Mouse (Mus musculus) ES-E14 (cell line): ENCODE results near the gene Mbtd1.

Source experiments
- HCFC1 ChIP-seq: IDR thresholded peaks from 2 replicates; pipeline ENCODE4 v1.6.1; 2012; ENCODE audit warnings: low read length, inconsistent platforms, borderline replicate concordance; ENCODE audit not compliant: insufficient read depth
- MAFK ChIP-seq: IDR thresholded peaks from 2 replicates; pipeline ENCODE4 v1.6.1; 2014; ENCODE audit warnings: mild to moderate bottlenecking, low read depth, low read length, inconsistent platforms; ENCODE audit not compliant: insufficient read depth
- ZC3H11A ChIP-seq: IDR thresholded peaks from 2 replicates; pipeline ENCODE4 v1.6.1; 2012; ENCODE audit warnings: low read depth, mild to moderate bottlenecking, inconsistent platforms, low read length, borderline replicate concordance
- ZNF384 ChIP-seq: IDR thresholded peaks from 2 replicates; pipeline ENCODE4 v1.6.1; 2012; ENCODE audit warnings: low read depth, low read length, inconsistent platforms

DNA sequence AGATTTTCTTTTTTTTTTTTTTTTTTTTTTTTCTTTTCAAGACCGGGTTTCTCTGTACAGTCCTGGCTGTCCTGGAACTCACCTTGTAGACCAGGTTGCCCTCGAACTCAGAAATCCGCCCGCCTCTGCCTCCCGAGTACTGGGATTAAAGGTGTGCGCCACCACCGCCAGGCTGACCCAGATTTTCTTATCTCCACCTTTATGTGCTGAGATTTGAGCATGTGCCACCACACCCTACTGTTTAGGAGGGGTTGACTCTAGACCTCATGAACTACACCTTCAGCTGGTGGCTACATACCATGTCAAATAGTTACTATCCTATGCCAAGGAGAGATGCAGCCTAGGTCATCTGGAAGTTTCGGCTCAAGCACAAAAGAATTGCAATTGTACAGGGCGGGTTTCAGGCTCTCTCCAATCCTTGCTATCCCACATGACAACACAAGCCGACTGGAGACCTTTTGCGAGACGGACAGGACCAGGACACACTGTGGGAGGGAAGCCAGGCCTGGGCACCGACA is 69.1 kb downstream of the Mbtd1 start:
- TF ChIP-seq ZC3H11A (no peak), MAFK (no peak), ZNF384 (no peak), HCFC1 (no peak)
